Mouse (Mus musculus): ENCODE results near the gene Galm.
A peak's percentile ranks its signal among the peaks of the same experiment; 100 is the strongest.

Galm gene

GRCm38 (mm10) chr17:80127331-80128251 is at the start of gene Galm:
Gene Galm (plus strand): TSS chr17:80127471.
- peak; percentile 63 for DNase-seq (ENCODE audit: low read depth)

- DNase-seq (ENCODE audit: low read depth), result peak; percentile 62
Measured at GRCm38 (mm10) chr17:80078726-80079125, 48.5 kb upstream of the Galm start.

DNA sequence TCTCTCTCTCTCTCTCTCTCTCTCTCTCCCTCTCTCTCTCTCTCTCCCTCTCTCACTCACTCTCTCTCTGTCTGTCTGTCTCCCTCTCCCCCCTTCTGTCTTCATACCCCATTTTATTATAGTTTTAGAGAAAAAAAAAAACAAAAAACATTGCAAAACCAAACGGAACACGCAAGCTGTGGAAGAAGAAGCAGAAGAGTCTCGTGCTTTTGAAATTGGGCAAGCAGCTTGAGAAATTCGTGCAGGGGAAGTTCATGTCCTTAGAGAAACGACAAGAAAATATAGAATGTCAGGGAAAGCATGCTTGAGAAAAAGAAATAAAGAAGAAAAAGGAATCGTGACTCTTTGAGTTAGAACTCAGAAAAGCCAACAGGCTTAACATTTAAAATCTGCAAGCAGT is 44.0 kb upstream of the Galm start:
- no peak for DNase-seq (ENCODE audit: low read depth)

GRCm38 (mm10) chr17:80084424-80084823 is 42.8 kb upstream of the Galm start:
- no peak for DNase-seq (ENCODE audit: low read depth)

GRCm38 (mm10) chr17:80086591-80086990 is 40.7 kb upstream of the Galm start:
- no peak for DNase-seq (ENCODE audit: low read depth)

GRCm38 (mm10) chr17:80088168-80088567 is 39.1 kb upstream of the Galm start:
- DNase-seq (ENCODE audit: low read depth), result no peak

DNA sequence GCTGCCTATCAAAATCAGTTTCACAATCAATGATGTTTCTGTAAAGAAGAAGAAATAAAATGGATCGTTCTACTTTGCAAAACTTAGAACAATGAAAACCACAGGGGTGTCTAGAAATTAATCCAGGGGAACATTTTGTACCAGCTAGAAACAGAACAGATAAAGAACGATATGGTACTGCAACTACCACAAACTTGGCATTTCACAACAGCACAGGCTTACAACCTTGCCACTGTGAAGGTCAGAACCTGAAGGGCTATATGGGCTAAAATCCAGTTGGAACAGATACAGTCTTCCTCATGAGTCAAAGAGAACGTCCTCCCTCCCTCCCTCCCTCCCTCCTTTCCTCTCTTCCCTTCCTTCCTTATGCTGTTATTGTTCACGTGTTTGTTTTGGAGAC is 36.7 kb upstream of the Galm start:
- DNase-seq (ENCODE audit: low read depth), result no peak

- DNase-seq (ENCODE audit: low read depth), result no peak
Measured at GRCm38 (mm10) chr17:80091879-80092549, 35.3 kb upstream of the Galm start.

DNA sequence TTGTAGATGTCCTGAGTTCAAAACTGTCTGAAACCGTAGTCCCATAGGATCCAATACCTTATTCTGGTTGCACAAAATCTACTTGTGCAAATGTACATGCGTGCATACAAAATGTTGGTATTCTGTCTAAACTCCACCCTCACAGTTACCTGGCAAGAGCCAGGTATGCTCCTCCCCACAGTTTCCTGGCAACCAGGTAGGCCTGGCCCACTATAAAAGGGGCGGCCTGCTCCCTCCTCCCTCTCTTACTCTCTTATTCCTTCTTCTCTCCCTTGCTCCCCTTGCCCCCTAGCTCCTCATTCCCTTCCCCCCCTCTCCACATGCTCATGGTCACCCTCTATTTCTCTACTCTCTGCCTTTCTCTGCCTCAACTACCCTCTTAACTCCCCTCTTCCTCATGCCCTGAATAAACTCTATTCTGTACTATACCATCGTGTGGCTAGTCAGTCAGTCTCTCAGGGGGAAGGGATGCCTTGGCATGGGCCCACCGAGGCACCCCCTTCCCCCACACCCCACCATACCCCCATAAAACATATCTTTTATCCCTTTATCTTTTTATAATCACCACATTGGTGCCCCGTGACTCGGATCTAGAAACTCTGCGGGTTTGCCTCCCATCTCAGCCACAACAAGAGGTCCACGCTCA is 31.9 kb upstream of the Galm start:
- no peak for DNase-seq (ENCODE audit: low read depth)

GRCm38 (mm10) chr17:80096043-80096719 is 31.1 kb upstream of the Galm start:
- peak; percentile 49 for DNase-seq (ENCODE audit: low read depth)

- DNase-seq (ENCODE audit: low read depth), result no peak
Measured at GRCm38 (mm10) chr17:80096720-80097114, 30.6 kb upstream of the Galm start.

- DNase-seq (ENCODE audit: low read depth), result no peak
Measured at GRCm38 (mm10) chr17:80097221-80097620, 30.1 kb upstream of the Galm start.

DNA sequence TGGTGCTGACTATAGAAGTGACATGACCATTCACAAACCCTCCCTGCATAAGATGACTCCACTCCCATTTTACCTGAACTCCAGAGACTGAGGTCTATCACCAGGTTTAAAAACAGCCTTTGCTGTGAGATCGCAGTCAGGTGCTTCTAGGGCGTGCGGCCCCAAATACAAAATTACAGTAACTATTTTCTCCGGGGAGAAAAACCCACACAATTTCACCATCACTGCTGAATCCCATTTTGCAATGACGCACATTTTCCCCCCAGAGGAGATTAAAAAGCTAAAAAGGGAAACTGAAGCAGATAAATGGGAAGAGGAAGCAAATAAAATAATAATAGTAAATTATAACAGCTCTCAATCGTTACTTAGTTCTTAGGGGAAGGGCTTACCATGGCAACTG is 27.4 kb upstream of the Galm start:
- DNase-seq (ENCODE audit: low read depth), result no peak

DNA sequence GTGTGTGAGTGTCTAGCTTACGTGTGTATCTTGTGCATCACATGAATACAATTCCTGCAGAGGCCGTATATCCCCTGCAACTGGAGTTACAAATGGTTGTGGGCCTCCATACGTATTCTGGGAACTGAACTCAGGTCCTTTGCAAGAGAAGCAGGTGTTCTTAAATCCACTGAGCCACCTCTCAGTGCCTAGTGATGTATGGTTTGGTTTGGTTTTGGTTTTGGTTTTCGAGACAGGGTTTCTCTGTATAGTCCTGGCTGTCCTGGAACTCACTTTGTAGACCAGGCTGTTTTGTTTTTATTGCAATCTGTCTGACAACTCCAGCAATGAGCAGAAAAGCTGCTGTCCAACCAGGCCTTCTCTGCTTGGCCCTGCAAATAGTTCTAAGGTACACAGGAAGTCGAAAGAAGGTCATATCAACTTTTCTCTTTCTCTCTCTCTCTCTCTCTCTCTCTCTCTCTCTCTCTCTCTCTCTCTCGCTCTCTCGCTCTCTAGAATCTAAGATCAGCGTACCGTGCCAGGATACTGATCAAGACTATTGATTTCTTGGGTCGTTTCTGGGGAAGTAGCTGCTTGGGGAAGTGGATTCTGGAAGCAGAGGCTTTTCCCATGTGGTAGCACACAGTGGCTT is 21.8 kb upstream of the Galm start:
- no peak for DNase-seq (ENCODE audit: low read depth)

DNA sequence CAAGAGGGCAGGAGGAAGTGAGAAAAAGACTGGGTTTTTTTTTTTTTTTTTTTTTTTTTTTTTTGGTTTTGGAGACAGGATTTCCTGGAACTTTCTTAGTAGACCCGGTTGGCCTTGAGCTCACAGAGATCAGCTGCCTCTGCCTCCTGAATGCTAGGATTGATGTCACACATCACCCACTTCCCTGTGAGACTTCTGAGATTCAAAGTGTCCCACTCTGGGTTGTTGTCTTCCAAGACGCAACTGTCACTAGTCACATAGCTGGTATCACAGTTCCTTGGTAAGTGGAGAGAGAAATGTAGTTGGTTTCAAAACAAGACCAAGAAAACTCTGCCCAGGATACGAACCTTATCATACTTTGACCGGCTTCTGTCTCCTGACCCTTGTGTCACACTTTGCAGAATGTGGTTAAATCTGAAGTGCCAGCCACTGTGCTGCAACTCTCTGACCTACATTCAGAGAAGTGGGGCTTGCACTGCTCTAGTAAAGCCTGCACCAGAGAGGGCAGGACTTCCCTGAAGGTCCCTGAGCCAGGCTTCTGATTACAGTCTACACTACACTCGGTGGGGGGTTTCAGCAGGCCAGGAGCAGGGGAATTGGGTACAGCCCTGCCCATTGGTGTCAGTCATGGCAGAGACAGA is 14.5 kb upstream of the Galm start:
- no peak for DNase-seq (ENCODE audit: low read depth)

- no peak for DNase-seq (ENCODE audit: low read depth)
Measured at GRCm38 (mm10) chr17:80113468-80113867, 13.8 kb upstream of the Galm start.

- DNase-seq (ENCODE audit: low read depth), result no peak
Measured at GRCm38 (mm10) chr17:80120396-80120795, 6.9 kb upstream of the Galm start.

- no peak for DNase-seq (ENCODE audit: low read depth)
Measured at GRCm38 (mm10) chr17:80121833-80122232, 5.4 kb upstream of the Galm start.

DNA sequence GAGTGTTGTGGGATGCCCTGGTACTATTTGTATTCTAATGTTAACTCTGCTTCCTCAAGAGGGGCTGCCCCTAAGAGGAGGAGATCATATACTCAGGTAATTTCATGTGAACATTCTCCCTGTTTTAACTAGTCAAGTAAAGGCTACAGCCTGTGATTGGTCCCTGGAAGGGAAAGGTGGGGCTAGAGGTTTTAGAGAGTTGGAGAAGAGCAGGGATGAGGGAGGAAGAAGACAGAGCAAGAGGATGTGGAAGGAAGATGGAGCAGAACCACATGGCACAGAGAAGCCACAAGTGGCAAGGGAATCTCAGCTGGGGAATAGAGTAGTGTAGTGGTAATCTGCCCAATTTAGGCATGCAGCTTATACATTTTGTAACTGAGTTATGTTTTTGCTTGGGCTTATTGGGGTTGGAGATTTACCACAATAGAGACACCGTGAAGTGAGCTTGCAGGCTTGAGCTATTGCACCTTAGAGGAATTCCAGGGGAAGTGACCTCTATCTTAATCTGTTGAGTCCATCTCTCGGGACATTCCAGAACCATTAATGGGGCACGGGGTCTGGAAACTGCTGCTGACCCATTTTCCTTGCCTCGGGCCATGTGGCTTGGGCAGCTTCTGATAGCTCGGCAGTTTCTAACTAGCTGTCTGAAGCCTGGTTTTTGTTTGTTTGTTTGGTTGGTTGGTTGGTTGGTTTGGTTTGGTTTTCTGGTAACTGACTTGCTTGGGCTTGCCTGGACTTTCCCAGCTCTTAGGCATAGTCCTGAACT is 2.1 kb upstream of the Galm start:
- no peak for DNase-seq (ENCODE audit: low read depth)

DNA sequence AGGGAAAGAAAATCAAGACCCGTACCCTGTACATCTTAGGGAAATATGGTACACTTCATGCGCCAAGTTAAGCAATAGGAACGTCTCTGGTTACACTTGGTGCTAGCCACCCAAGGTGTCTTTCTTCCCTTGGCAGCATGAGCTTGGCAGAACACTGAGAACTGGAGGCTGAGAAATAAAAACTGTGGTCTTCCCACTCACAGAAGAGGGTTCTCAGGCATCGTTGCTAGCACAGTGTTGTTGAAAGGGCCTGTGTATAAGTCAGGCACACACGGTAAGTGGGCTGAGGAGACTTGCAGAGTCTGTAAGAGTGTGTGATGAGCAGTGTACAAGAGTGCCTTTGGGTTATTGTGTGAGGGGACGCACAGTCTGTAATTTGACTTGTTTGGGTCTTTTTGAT is 1.1 kb upstream of the Galm start:
- DNase-seq (ENCODE audit: low read depth), result peak; percentile 26
